Mouse (Mus musculus) CH12.LX (cell line): Measurements from ENCODE around the gene Camkk1. TPM values are rescaled to one million over a fixed set of nuclear protein-coding genes. Genes with fewer than 3 reads are reported as not detected.

ENCODE experiments used
- DNase-seq: peaks from one replicate; pipeline ENCODE4 v3.0.0-alpha.2; 2013; ENCODE audit errors: extremely low read depth
- H3K27ac ChIP-seq: 2 replicates; pipeline ENCODE4 v1.5.1; 2012; ENCODE audit warnings: low read depth, mild to moderate bottlenecking, control low read depth, moderate library complexity; ENCODE audit not compliant: insufficient read depth
- H3K27me3 ChIP-seq: replicated peaks from 2 replicates; pipeline ENCODE3; 2012; ENCODE audit warnings: inconsistent platforms
- H3K36me3 ChIP-seq, 2 experiments: replicated peaks in 1 of 2; 2 replicates each; pipeline versions ENCODE3 to v1.6.1; 2012; ENCODE audit warnings: inconsistent platforms in 1 of 2, low read length in 1 of 2, mild to moderate bottlenecking in 1 of 2, mixed read lengths in 1 of 2, moderate library complexity in 1 of 2; ENCODE audit not compliant: control insufficient read depth in 1 of 2, insufficient read depth in 1 of 2
- H3K4me1 ChIP-seq, 2 experiments: 2 replicates each; pipeline ENCODE4 v1.6.1; 2012; ENCODE audit warnings: inconsistent platforms in 1 of 2, moderate library complexity in 1 of 2; ENCODE audit not compliant: insufficient read depth in 2 of 2, control insufficient read depth in 1 of 2
- H3K4me2 ChIP-seq: 2 replicates; pipeline ENCODE4 v1.6.1; 2012; ENCODE audit warnings: low read depth, mild to moderate bottlenecking, control low read depth; ENCODE audit not compliant: poor library complexity, insufficient read depth, severe bottlenecking
- H3K4me3 ChIP-seq, 3 experiments: fragments of 150-350 bp in 1 of 3; sonication (generic) in 1 of 3; replicated peaks in 1 of 3; 2 replicates each; pipeline versions ENCODE3 to v1.5.1; 2011 to 2012; ENCODE audit warnings: low read depth in 2 of 3, low read length in 2 of 3, mild to moderate bottlenecking in 2 of 3, moderate library complexity in 2 of 3, control low read depth in 1 of 3, improper control_type of control experiment in 1 of 3, inconsistent platforms in 1 of 3, mixed read lengths in 1 of 3; ENCODE audit not compliant: poor library complexity in 1 of 3
- H3K79me2 ChIP-seq: replicated peaks from 2 replicates; pipeline ENCODE4 v1.6.1; 2012; ENCODE audit warnings: mild to moderate bottlenecking, moderate library complexity; ENCODE audit not compliant: control insufficient read depth, poor library complexity, insufficient read depth, severe bottlenecking; ENCODE audit errors: extremely low read depth
- H3K9ac ChIP-seq: 2 replicates; pipeline ENCODE4 v1.6.1; 2012; ENCODE audit warnings: low read depth, mild to moderate bottlenecking, control low read depth, moderate library complexity; ENCODE audit not compliant: insufficient read depth
- H3K9me3 ChIP-seq: replicated peaks from 2 replicates; pipeline ENCODE3; 2012; ENCODE audit warnings: low read length, inconsistent platforms, mixed read lengths
- BHLHE40 ChIP-seq: IDR thresholded peaks from 2 replicates; pipeline ENCODE4 v1.6.1; 2011; ENCODE audit warnings: mild to moderate bottlenecking, low read depth, low read length, improper control_type of control experiment
- CHD2 ChIP-seq: IDR thresholded peaks from 2 replicates; pipeline ENCODE4 v1.6.1; 2011; ENCODE audit warnings: low read length, improper control_type of control experiment
- CTCF ChIP-seq, 2 experiments: IDR thresholded peaks in 1 of 2; conservative IDR thresholded peaks in 1 of 2; 2 replicates each; pipeline ENCODE4 v1.5.1; 2011 to 2012; ENCODE audit warnings: low read depth in 2 of 2, low read length in 2 of 2, improper control_type of control experiment in 1 of 2, inconsistent platforms in 1 of 2, mild to moderate bottlenecking in 1 of 2, moderate library complexity in 1 of 2
- ETS1 ChIP-seq: conservative IDR thresholded peaks from 2 replicates; pipeline ENCODE4 v1.6.1; 2012; ENCODE audit warnings: low read depth, mild to moderate bottlenecking, inconsistent platforms, low read length, improper control_type of control experiment, moderate library complexity
- GABPA ChIP-seq: IDR thresholded peaks from 2 replicates; pipeline ENCODE4 v1.6.1; 2012; ENCODE audit warnings: low read depth, low read length, improper control_type of control experiment, inconsistent platforms; ENCODE audit not compliant: insufficient replicate concordance
- HCFC1 ChIP-seq: IDR thresholded peaks from 2 replicates; pipeline ENCODE4 v1.6.1; 2012; ENCODE audit warnings: low read depth, mild to moderate bottlenecking, inconsistent platforms, low read length, improper control_type of control experiment
- IRF4 ChIP-seq: IDR thresholded peaks from 2 replicates; pipeline ENCODE4 v1.6.1; 2014; ENCODE audit warnings: low read depth, mild to moderate bottlenecking, inconsistent platforms, low read length, improper control_type of control experiment
- JUN ChIP-seq: IDR thresholded peaks from 2 replicates; pipeline ENCODE4 v1.6.1; 2011; ENCODE audit warnings: low read depth, mild to moderate bottlenecking, low read length, improper control_type of control experiment, moderate library complexity; ENCODE audit not compliant: insufficient read depth
- MEF2A ChIP-seq: IDR thresholded peaks from 2 replicates; pipeline ENCODE4 v1.6.1; 2014; ENCODE audit warnings: low read depth, mild to moderate bottlenecking, inconsistent platforms, low read length, improper control_type of control experiment, borderline replicate concordance
- MXI1 ChIP-seq: IDR thresholded peaks from 2 replicates; pipeline ENCODE4 v1.6.1; 2011; ENCODE audit warnings: mild to moderate bottlenecking, low read depth, low read length, improper control_type of control experiment
- NELFE ChIP-seq: IDR thresholded peaks from 2 replicates; pipeline ENCODE4 v1.6.1; 2011; ENCODE audit warnings: low read depth, low read length, improper control_type of control experiment
- PAX5 ChIP-seq: IDR thresholded peaks from 2 replicates; pipeline ENCODE4 v1.6.1; 2012; ENCODE audit warnings: low read length, inconsistent platforms, mixed read lengths
- POLR2A ChIP-seq: IDR thresholded peaks from 2 replicates; pipeline ENCODE4 v1.6.1; 2011; ENCODE audit warnings: low read depth, mild to moderate bottlenecking, improper control_type of control experiment, low read length
- POLR2AphosphoS2 ChIP-seq: IDR thresholded peaks from 2 replicates; pipeline ENCODE4 v1.6.1; 2011; ENCODE audit warnings: low read depth, low read length, improper control_type of control experiment
- RAD21 ChIP-seq: IDR thresholded peaks from 2 replicates; pipeline ENCODE4 v1.6.1; 2011; ENCODE audit warnings: low read depth, mild to moderate bottlenecking, low read length, improper control_type of control experiment, moderate library complexity
- UBTF ChIP-seq: IDR thresholded peaks from 2 replicates; pipeline ENCODE4 v1.6.1; 2012; ENCODE audit warnings: low read depth, mild to moderate bottlenecking, inconsistent platforms, low read length, improper control_type of control experiment, moderate library complexity
- USF2 ChIP-seq: conservative IDR thresholded peaks from 2 replicates; pipeline ENCODE4 v1.6.1; 2011; ENCODE audit warnings: low read depth, low read length, improper control_type of control experiment
- ZMIZ1 ChIP-seq: IDR thresholded peaks from 2 replicates; pipeline ENCODE4 v1.6.1; 2012; ENCODE audit warnings: low read depth, mild to moderate bottlenecking, inconsistent platforms, low read length, improper control_type of control experiment
- ZNF384 ChIP-seq: IDR thresholded peaks from 2 replicates; pipeline ENCODE4 v1.6.1; 2012; ENCODE audit warnings: low read depth, low read length, improper control_type of control experiment, inconsistent platforms
- dilution Hi-C: fragments of 300-500 bp; cut with MboI; formaldehyde crosslinking; loops from 2 replicates; pipeline ENCODE4 v1.14.3; 2020; ENCODE audit warnings: low sequenced_read_pairs; ENCODE audit not compliant: extremely low pct_unique_long_range_greater_than_20kb, extremely low pct_ligation_motif_present
- in situ Hi-C: fragments of 300-500 bp; cut with MboI; formaldehyde crosslinking; loops from 3 replicates; pipeline ENCODE4 v1.14.3; 2019; ENCODE audit warnings: low sequenced_read_pairs, low pct_ligation_motif_present, low pct_unique_long_range_greater_than_20kb, mixed read lengths
- polyA plus RNA-seq: library from polyadenylated mRNA; unstranded; fragments of >175 nt; gene quantifications from 2 replicates; pipeline ENCODE4 v1.2.1, GENCODE M21; 2012; ENCODE audit warnings: low read depth; ENCODE audit not compliant: insufficient read length
- total RNA-seq, 2 experiments: library from RNA; depleted of rRNA; stranded (reverse); fragments of 300-350 nt in 1 of 2; fragments of >200 nt in 1 of 2; gene quantifications; 2 replicates each; pipeline ENCODE4 v1.2.3; 2012 to 2014

Gene Camkk1
- total and polyA plus RNA-seq, 3 experiments: 5.0 to 9.1 (median 5.1) TPM

- TF ChIP-seq POLR2AphosphoS2 (no peak), CHD2 (peak; percentile 90), ETS1 (peak; percentile 94), GABPA (no peak), PAX5 (no peak), POLR2A (peak; percentile 84), USF2 (0 out of 2 replicates have a peak, but pooled peaks have one; percentile 26), IRF4 (peak; percentile 90), HCFC1 (peak; percentile 71), BHLHE40 (peak; percentile 85)
Observed at GRCm38 (mm10) chr11:73024236-73024904, 5.6 kb downstream of the Camkk1 start (continued).

- Histone ChIP-seq H3K27ac (no peak overlapping the region), H3K9me3 (no peaks in the 10 kb centered on the region), H3K9ac (no peak overlapping the region), H3K4me2 (no peak overlapping the region), H3K27me3 (no peaks in the 10 kb centered on the region), H3K36me3 (peaks cover 15 to 50% of the 10 kb centered on the region in 2 experiments), H3K79me2 (no peaks in the 10 kb centered on the region), H3K4me3 (no peak overlapping the region), H3K4me1 (peaks cover 25 to 45% of the 10 kb centered on the region in 2 experiments)
- in situ Hi-C loops: no loop called here
- dilution Hi-C loops: no loop called here
- DNase-seq: no peak
- TF ChIP-seq NELFE (no peak), RAD21 (no peak), ETS1 (no peak), MEF2A (no peak), USF2 (no peak), ZMIZ1 (no peak), POLR2AphosphoS2 (no peak), UBTF (no peak), ZNF384 (no peak), PAX5 (no peak), JUN (no peak), CTCF (conservative IDR thresholded peaks at IDR 0.05 in 1 of 2, IDR thresholded peaks at IDR 0.05 in 1 of 2; ENCODE audit: low read depth in 2 of 2, low read length in 2 of 2) (no peak), MXI1 (no peak)
Observed at GRCm38 (mm10) chr11:73026961-73027360, 8.2 kb downstream of the Camkk1 start.
